Mouse (Mus musculus): ENCODE measurements at regions not wholly inside any gene's neighbourhood (a gene's known extent, or its start where the extent isn't known, plus 50 kb on each side); places are given as distances from the start of the nearest gene placed in this dataset.
A peak's percentile ranks its signal among the peaks of the same experiment; 100 is the strongest.

DNA sequence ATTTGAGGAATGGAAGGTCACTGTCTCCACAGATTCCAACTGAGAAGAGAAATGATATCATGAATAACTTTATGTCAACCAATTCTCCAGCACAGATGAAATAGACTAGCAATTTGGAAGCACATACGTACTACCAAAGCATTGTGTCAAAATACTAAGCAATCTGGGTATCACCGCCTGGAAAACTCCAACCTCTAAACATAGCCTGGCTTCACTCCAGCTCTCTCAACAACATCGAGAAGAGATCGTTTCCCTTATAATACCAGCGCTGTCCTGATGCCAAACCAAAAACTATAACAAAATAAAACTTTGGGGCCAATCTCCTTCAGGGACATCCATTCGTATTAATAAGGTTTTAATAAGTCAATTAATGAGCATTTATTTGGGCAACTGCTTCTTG is 205.8 kb downstream of the Npr3 start:
- TF ChIP-seq CTCF (IDR thresholded peaks at IDR 0.05; ENCODE audit: borderline replicate concordance, extremely low read depth, insufficient read depth, insufficient read length) (no peak), POLR2A (IDR thresholded peaks at IDR 0.05; ENCODE audit: borderline replicate concordance, extremely low read depth, insufficient read depth, insufficient read length, poor library complexity, severe bottlenecking) (no peak)
- DNase-seq (ENCODE audit: low read depth): peak; percentile 11

DNA sequence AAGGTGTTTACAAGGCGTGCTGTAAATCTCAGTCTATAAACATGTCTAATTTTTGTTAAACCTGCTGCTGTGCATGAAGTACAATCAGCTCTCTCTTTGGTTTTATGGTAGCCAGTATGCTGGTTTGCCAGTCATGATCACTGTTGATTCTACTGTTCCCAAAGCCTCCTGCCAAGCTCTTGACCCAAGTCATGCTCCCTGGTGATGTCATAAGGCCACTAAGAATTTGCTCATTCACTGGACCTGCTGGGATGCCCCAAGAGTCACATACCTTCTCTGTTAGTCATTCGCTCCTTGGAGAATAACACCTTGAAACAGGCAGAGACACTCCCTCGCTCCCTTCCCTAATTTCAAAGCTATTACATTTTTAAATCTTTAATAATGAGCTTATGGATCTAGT is 207.2 kb downstream of the Npr3 start:
- DNase-seq (ENCODE audit: low read depth): peak; percentile 19
- no peak for TF ChIP-seq POLR2A (IDR thresholded peaks at IDR 0.05; ENCODE audit: borderline replicate concordance, extremely low read depth, insufficient read depth, insufficient read length, poor library complexity, severe bottlenecking)
- no peak for TF ChIP-seq CTCF (IDR thresholded peaks at IDR 0.05; ENCODE audit: borderline replicate concordance, extremely low read depth, insufficient read depth, insufficient read length)

DNA sequence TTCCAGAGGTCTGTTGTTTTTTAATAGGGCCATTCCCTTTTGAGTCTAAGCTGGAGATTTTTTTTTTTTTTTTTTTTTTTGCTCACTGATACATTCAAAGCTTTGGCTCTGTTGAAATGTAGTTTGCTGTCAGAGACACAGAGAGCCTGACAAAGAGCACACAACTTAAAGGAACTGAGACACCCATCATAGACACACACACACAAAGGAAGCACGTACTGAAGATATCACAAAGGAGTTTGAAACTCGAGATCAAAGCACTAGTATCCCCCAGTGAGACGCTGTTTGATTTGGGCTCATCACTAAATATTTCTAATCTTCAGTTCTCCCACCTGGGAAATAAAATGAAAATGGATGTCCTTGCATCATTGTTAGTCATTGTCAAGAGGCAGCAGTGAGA is 210.0 kb downstream of the Npr3 start:
- peak; percentile 18 for DNase-seq (ENCODE audit: low read depth)

GRCm38 (mm10) chr15:11693772-11694270 is 213.3 kb downstream of the Npr3 start:
- DNase-seq (ENCODE audit: low read depth): peak; percentile 4
- TF ChIP-seq POLR2A (IDR thresholded peaks at IDR 0.05; ENCODE audit: borderline replicate concordance, extremely low read depth, insufficient read depth, insufficient read length, poor library complexity, severe bottlenecking): no peak
- no peak for TF ChIP-seq CTCF (IDR thresholded peaks at IDR 0.05; ENCODE audit: borderline replicate concordance, extremely low read depth, insufficient read depth, insufficient read length)

More for the DNA sequence above, 210.0 kb downstream of the Npr3 start:
- TF ChIP-seq POLR2A (IDR thresholded peaks at IDR 0.05; ENCODE audit: borderline replicate concordance, extremely low read depth, insufficient read depth, insufficient read length, poor library complexity, severe bottlenecking) (no peak), CTCF (IDR thresholded peaks at IDR 0.05; ENCODE audit: borderline replicate concordance, extremely low read depth, insufficient read depth, insufficient read length) (no peak)

- TF ChIP-seq POLR2A (IDR thresholded peaks at IDR 0.05; ENCODE audit: borderline replicate concordance, extremely low read depth, insufficient read depth, insufficient read length, poor library complexity, severe bottlenecking) (no peak), CTCF (IDR thresholded peaks at IDR 0.05; ENCODE audit: borderline replicate concordance, extremely low read depth, insufficient read depth, insufficient read length) (no peak)
- DNase-seq (ENCODE audit: low read depth): no peak
Observed at GRCm38 (mm10) chr15:11664839-11665379, 242.2 kb downstream of the Npr3 start.

- no peak for TF ChIP-seq POLR2A (IDR thresholded peaks at IDR 0.05; ENCODE audit: borderline replicate concordance, extremely low read depth, insufficient read depth, insufficient read length, poor library complexity, severe bottlenecking)
- DNase-seq (ENCODE audit: low read depth): no peak
Observed at GRCm38 (mm10) chr15:11655168-11655567, 251.9 kb downstream of the Npr3 start.

DNA sequence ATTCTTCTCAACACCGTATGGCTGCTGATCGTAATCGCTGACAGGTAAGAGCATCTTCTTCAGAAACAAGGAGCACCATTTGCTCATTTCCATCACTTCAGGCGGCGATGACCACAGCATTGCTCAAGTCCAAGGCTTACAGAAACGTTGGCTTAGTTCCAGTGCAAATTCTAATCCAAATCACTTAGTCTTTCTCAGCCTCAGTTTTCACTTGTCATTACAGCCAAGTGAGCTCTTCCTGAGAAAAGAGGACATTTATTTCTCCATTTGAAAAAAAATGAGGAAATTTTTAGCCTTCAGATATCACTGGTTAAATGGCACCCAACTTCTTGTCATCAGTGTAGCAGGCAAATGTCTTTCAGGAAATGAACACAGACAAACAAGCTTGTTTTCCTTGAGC is 246.8 kb upstream of the Tars start:
- DNase-seq (ENCODE audit: low read depth): no peak
- TF ChIP-seq POLR2A (IDR thresholded peaks at IDR 0.05; ENCODE audit: borderline replicate concordance, extremely low read depth, insufficient read depth, insufficient read length, poor library complexity, severe bottlenecking) (no peak), CTCF (IDR thresholded peaks at IDR 0.05; ENCODE audit: borderline replicate concordance, extremely low read depth, insufficient read depth, insufficient read length) (no peak)

DNA sequence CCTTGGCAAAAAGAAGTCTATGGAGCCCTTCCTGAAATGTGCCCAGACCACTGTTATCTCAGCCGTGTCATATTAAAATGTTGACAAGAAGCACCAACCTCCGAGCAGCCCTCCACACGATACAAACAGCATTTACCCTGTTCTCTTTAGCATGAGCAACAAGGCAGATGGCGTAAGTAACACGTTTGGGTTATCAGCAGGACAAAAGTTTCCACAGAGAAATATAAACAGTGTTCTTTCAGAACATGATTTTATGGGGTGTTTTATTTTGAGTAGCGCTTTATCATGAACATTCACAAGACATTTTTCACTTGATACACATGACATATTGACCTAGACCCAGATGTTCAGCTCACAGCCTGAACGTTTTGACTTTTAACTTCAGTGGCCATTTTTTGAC is 245.3 kb upstream of the Tars start:
- no peak for DNase-seq (ENCODE audit: low read depth)
- TF ChIP-seq POLR2A (IDR thresholded peaks at IDR 0.05; ENCODE audit: borderline replicate concordance, extremely low read depth, insufficient read depth, insufficient read length, poor library complexity, severe bottlenecking): no peak
- no peak for TF ChIP-seq CTCF (IDR thresholded peaks at IDR 0.05; ENCODE audit: borderline replicate concordance, extremely low read depth, insufficient read depth, insufficient read length)

GRCm38 (mm10) chr15:11630654-11631053 is 231.2 kb upstream of the Tars start:
- TF ChIP-seq CTCF (IDR thresholded peaks at IDR 0.05; ENCODE audit: borderline replicate concordance, extremely low read depth, insufficient read depth, insufficient read length) (no peak), POLR2A (IDR thresholded peaks at IDR 0.05; ENCODE audit: borderline replicate concordance, extremely low read depth, insufficient read depth, insufficient read length, poor library complexity, severe bottlenecking) (no peak)
- DNase-seq (ENCODE audit: low read depth): no peak

DNA sequence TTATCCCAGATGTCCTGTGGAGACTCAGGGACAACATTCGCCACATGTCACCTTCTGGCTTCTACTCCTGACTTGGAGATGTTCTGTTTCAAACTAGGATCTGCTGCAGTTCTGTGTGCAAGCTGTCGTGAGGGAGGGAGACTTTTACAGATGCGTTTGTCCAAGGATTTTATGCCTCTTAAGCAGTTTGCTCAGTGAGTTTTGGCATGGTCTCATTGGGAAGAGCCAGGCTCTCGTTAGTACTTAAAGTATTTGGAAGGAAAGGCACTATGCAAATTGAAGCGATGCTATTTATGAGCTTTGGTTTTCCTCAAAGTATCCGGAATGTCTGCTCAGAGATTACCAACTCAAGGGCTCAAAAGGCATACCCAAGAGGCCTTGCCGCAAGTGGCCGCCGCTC is 227.0 kb upstream of the Tars start:
- DNase-seq (ENCODE audit: low read depth): no peak
- TF ChIP-seq CTCF (IDR thresholded peaks at IDR 0.05; ENCODE audit: borderline replicate concordance, extremely low read depth, insufficient read depth, insufficient read length): no peak
- TF ChIP-seq POLR2A (IDR thresholded peaks at IDR 0.05; ENCODE audit: borderline replicate concordance, extremely low read depth, insufficient read depth, insufficient read length, poor library complexity, severe bottlenecking): no peak

GRCm38 (mm10) chr15:11612416-11612815 is 213.0 kb upstream of the Tars start:
- no peak for DNase-seq (ENCODE audit: low read depth)
- TF ChIP-seq CTCF (IDR thresholded peaks at IDR 0.05; ENCODE audit: borderline replicate concordance, extremely low read depth, insufficient read depth, insufficient read length) (no peak), POLR2A (IDR thresholded peaks at IDR 0.05; ENCODE audit: borderline replicate concordance, extremely low read depth, insufficient read depth, insufficient read length, poor library complexity, severe bottlenecking) (no peak)

- no peak for DNase-seq (ENCODE audit: low read depth)
- TF ChIP-seq CTCF (IDR thresholded peaks at IDR 0.05; ENCODE audit: borderline replicate concordance, extremely low read depth, insufficient read depth, insufficient read length) (no peak), POLR2A (IDR thresholded peaks at IDR 0.05; ENCODE audit: borderline replicate concordance, extremely low read depth, insufficient read depth, insufficient read length, poor library complexity, severe bottlenecking) (no peak)
Observed at GRCm38 (mm10) chr15:11610043-11610670, 210.7 kb upstream of the Tars start.
